Mouse (Mus musculus) MEL (cell line): ENCODE data around the gene Aldh16a1.

Source experiments
- CHD2 ChIP-seq: IDR thresholded peaks from 2 replicates; pipeline ENCODE4 v1.6.1; 2011; ENCODE audit warnings: low read length, improper control_type of control experiment
- CTCF ChIP-seq, 3 experiments: IDR thresholded peaks in 2 of 3; conservative IDR thresholded peaks in 1 of 3; 2 replicates each; pipeline ENCODE4 v1.5.1; 2011 to 2012; ENCODE audit warnings: low read length in 3 of 3, low read depth in 2 of 3, mild to moderate bottlenecking in 2 of 3, improper control_type of control experiment in 1 of 3, inconsistent platforms in 1 of 3, mixed read lengths in 1 of 3, moderate library complexity in 1 of 3; ENCODE audit not compliant: control insufficient read depth in 1 of 3, insufficient read depth in 1 of 3, poor library complexity in 1 of 3, severe bottlenecking in 1 of 3
- EP300 ChIP-seq, 2 experiments: IDR thresholded peaks; 2 replicates each; pipeline ENCODE4 v1.6.1; 2011; ENCODE audit warnings: improper control_type of control experiment in 2 of 2, low read length in 2 of 2, low read depth in 1 of 2, mild to moderate bottlenecking in 1 of 2
- MAX ChIP-seq: IDR thresholded peaks from 2 replicates; pipeline ENCODE4 v1.6.1; 2011; ENCODE audit warnings: low read length, improper control_type of control experiment
- MAZ ChIP-seq: IDR thresholded peaks from 2 replicates; pipeline ENCODE4 v1.6.1; 2012; ENCODE audit warnings: low read depth, mild to moderate bottlenecking, inconsistent platforms, low read length, improper control_type of control experiment
- NELFE ChIP-seq: IDR thresholded peaks from 2 replicates; pipeline ENCODE4 v1.6.1; 2011; ENCODE audit warnings: low read depth, low read length, improper control_type of control experiment
- NRF1 ChIP-seq: IDR thresholded peaks from 2 replicates; pipeline ENCODE4 v1.6.1; 2014; ENCODE audit warnings: low read depth, mild to moderate bottlenecking, inconsistent platforms, low read length, improper control_type of control experiment, moderate library complexity; ENCODE audit not compliant: poor library complexity, insufficient read depth, severe bottlenecking
- POLR2A ChIP-seq, 2 experiments: IDR thresholded peaks; 2 replicates each; pipeline ENCODE4 v1.6.1; 2011 to 2012; ENCODE audit warnings: low read length in 2 of 2, mild to moderate bottlenecking in 2 of 2, control low read depth in 1 of 2, improper control_type of control experiment in 1 of 2, low read depth in 1 of 2, moderate library complexity in 1 of 2; ENCODE audit not compliant: control insufficient read depth in 1 of 2, insufficient read depth in 1 of 2, poor library complexity in 1 of 2
- POLR2AphosphoS2 ChIP-seq: IDR thresholded peaks from 2 replicates; pipeline ENCODE4 v1.6.1; 2011; ENCODE audit warnings: low read length, improper control_type of control experiment
- POLR2AphosphoS5 ChIP-seq: IDR thresholded peaks from 2 replicates; pipeline ENCODE4 v1.6.1; 2012; ENCODE audit warnings: low read depth, borderline replicate concordance, mild to moderate bottlenecking, inconsistent platforms, low read length, moderate library complexity, mixed read lengths

DNA sequence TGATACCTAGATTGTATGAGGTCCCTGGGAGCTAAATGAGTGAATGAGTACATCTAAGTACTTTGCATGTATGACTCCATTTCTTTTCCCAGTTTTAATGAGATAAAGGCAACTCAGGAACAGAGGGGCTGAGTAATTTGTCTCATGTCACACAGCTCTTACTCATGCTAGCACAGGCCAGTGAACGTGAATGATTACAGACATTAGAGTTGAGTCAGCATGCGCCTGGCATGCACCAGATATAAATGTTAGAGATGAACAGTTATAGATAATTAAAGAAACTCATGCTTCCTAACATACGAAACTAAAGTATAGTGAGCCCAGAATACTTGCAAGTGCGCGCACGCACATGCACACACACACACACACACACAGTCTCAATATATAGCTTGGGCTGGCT lies 35.8 kb upstream of the Aldh16a1 start:
- TF ChIP-seq CHD2: no peak
- no peak for TF ChIP-seq POLR2A (IDR thresholded peaks at IDR 0.05; ENCODE audit: control insufficient read depth in 1 of 2, insufficient read depth in 1 of 2, low read depth in 1 of 2, low read length in 2 of 2, poor library complexity in 1 of 2)
- TF ChIP-seq MAX: peak; percentile 69; the same call in 1 of the 2 replicates
- no peak for TF ChIP-seq NELFE
- no peak; the same call in 1 of the 2 replicates for TF ChIP-seq NRF1
- TF ChIP-seq POLR2AphosphoS2: no peak
- TF ChIP-seq EP300 (IDR thresholded peaks at IDR 0.05; ENCODE audit: low read depth in 1 of 2, low read length in 2 of 2): peak; percentile 80 to 85
- no peak for TF ChIP-seq POLR2AphosphoS5
- no peak for TF ChIP-seq CTCF (IDR thresholded peaks at IDR 0.05 in 2 of 3, conservative IDR thresholded peaks at IDR 0.05 in 1 of 3; ENCODE audit: control insufficient read depth in 1 of 3, insufficient read depth in 1 of 3, low read depth in 2 of 3, low read length in 3 of 3, poor library complexity in 1 of 3, severe bottlenecking in 1 of 3)
- TF ChIP-seq MAZ: no peak
